Mouse (Mus musculus) adipose tissue, adult 10 weeks (tissue): Measurements from ENCODE around the gene Fam228b. TPM values are rescaled to one million over a fixed set of nuclear protein-coding genes. Genes with fewer than 3 reads are reported as not detected.

ENCODE experiments used
- polyA plus RNA-seq: library from polyadenylated mRNA; stranded (reverse); fragments of 350-450 nt; fragmentation: Illumina TruSeq; extraction: RNeasy Lipid Tissue Mini Kit (QIAGEN cat#74804); gene quantifications from one replicate; pipeline ENCODE4 v1.2.3, GENCODE M21; 2014; ENCODE audit warnings: low read depth, low replicate concordance

Gene Fam228b
- polyA plus RNA-seq: 4.6 TPM

GRCm38 (mm10) chr12:4768492-4769332, at the start of gene Fam228b, which contains the start of gene Pfn4:
TSS of gene Fam228b (minus strand) at chr12:4769267.
TSS of gene Pfn4 (plus strand) at chr12:4769022.

GRCm38 (mm10) chr12:4817361-4818101, 48.5 kb upstream of the Fam228b start, which contains the start of gene Sf3b6:
TSS of gene Sf3b6 (plus strand) at chr12:4817544.

GRCm38 (mm10) chr12:4738031-4738576, 31.0 kb downstream of the Fam228b start, which contains the start of gene Fam228a:
TSS of gene Fam228a (minus strand) at chr12:4738430.

Other genes with a start within 250 kb of the Fam228b start
- 44.3 TPM for gene Itsn2, start 176.6 kb downstream of the Fam228b start, polyA plus RNA-seq
- not detected for gene Gm3625, start 176.3 kb downstream of the Fam228b start, polyA plus RNA-seq
- gene Fam228a, start 30.8 kb downstream of the Fam228b start, polyA plus RNA-seq: 2.3 TPM
- 6.1 TPM for gene Pfn4, start 245 bp downstream of the Fam228b start, polyA plus RNA-seq
- gene Sf3b6, start 48.3 kb upstream of the Fam228b start, polyA plus RNA-seq: 81.3 TPM
- 10.0 TPM for gene Fkbp1b, start 72.3 kb upstream of the Fam228b start, polyA plus RNA-seq
- 6.5 TPM for gene Wdcp, start 74.0 kb upstream of the Fam228b start, polyA plus RNA-seq
- 1.8 TPM for gene Mfsd2b, start 105.1 kb upstream of the Fam228b start, polyA plus RNA-seq
- gene Ubxn2a, start 138.4 kb upstream of the Fam228b start, polyA plus RNA-seq: 41.6 TPM
- 9.2 TPM for gene Atad2b, start 148.1 kb upstream of the Fam228b start, polyA plus RNA-seq